Mouse (Mus musculus): ENCODE results near the gene Gabrb2. TPM values are rescaled to one million over a fixed set of nuclear protein-coding genes. Genes with fewer than 3 reads are reported as not detected.

The Gabrb2 gene
- polyA plus RNA-seq, 1 experiment from 2014 or later, result 4.2 TPM

DNA sequence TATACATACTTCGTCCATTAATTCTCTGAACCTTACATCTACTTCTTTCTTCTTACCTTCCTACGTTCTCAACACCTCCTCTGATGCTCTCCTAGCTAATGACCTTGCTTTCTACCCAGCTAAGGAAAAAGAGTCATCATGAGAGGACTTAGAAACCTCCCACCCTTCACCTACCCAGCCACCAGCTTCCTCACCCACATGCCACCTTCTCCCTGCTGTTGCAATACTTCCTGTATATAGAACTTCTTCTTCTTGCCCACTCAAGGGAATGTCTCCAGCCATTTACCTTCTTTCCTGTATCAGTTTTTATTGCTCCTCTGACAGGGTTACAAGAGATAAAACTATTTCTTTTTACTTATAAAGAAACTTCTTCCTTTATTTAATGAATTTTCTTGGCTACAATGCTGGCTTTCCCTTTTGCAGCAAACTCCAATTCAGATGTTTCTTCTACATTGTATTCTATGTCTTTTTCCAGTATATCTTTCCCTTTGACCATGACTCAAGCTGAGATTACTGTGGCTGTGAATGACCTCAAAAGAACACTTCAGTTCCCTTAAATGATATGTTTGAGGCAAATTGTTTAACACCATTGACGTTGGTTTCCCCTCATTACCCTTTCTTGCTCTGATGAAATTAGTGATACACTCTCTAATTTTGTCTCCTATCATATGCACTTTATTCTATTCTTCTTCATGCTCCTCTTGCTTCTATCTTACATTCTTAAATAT, 155.8 kb downstream of the Gabrb2 start:
- Histone ChIP-seq H3K9me3 (replicated peaks; ENCODE audit: control insufficient read depth, low read length) (no peaks in the 10 kb centered on the region), H3K4me1 (ENCODE audit: control insufficient read depth, insufficient read depth, low read length) (no peaks in the 10 kb centered on the region), H3K27me3 (ENCODE audit: control insufficient read depth, insufficient read depth, low read length) (no peaks in the 10 kb centered on the region), H3K36me3 (ENCODE audit: control insufficient read depth, insufficient read depth, low read length) (no peaks in the 10 kb centered on the region), H3K9ac (ENCODE audit: low read length) (no peak overlapping the region), H3K4me2 (ENCODE audit: low read depth, low read length) (no peak overlapping the region), H3K4me3 (replicated peaks; ENCODE audit: low read length) (no peak overlapping the region), H3K27ac (ENCODE audit: low read length) (no peak overlapping the region)
- ATAC-seq (ENCODE audit: insufficient read depth, low FRiP score), result no peak
- WGBS, result 84% methylated on average over 3 of the region's 3 CpGs

DNA sequence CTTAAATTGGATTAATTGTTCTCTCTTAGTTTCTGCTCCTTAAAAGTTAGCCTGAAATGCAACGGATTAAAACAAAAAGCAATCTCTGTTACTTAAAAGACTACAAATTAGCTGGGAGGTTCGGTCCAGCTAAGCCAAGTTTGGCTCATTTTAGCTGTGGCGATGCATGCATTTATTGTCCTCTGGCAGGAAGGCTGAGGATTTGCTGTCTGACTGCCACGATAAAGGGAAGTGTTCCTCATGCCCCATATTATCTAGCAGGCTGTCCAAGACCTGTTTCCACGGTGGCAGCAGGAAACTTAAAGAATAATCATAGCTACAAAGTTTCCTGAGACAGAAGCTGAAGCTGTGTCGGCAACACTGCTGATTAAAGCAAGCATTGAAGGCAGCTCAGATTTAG, 160.2 kb downstream of the Gabrb2 start:
- Histone ChIP-seq H3K27me3 (ENCODE audit: control insufficient read depth, insufficient read depth, low read length) (no peaks in the 10 kb centered on the region), H3K27ac (ENCODE audit: low read length) (no peak overlapping the region), H3K9ac (ENCODE audit: low read length) (no peak overlapping the region), H3K9me3 (replicated peaks; ENCODE audit: control insufficient read depth, low read length) (no peaks in the 10 kb centered on the region), H3K4me3 (replicated peaks; ENCODE audit: low read length) (no peak overlapping the region), H3K36me3 (ENCODE audit: control insufficient read depth, insufficient read depth, low read length) (no peaks in the 10 kb centered on the region), H3K4me2 (ENCODE audit: low read depth, low read length) (no peak overlapping the region), H3K4me1 (ENCODE audit: control insufficient read depth, insufficient read depth, low read length) (no peaks in the 10 kb centered on the region)
- ATAC-seq (ENCODE audit: insufficient read depth, low FRiP score), result no peak
- WGBS, result 62% methylated on average over 6 of the region's 6 CpGs

DNA sequence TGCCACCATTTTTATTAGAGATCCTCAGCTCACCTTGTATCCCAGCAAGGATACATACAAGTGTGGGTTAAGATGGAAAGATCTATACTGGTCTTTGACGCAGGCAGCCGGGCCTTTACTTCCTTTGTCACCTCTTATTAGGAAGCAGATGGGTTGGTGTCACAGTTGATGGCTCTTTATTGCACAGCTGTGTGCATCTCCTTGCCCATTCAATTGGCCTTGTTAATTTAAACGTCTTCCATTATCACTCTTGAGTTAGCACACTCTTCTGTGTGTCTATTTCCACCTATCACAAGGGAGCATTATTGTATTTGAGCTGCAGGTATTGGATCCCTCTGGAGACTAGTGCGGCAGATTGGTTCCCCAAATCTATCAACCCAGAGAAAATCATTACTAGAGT, 161.6 kb downstream of the Gabrb2 start:
- Histone ChIP-seq H3K4me1 (ENCODE audit: control insufficient read depth, insufficient read depth, low read length) (no peaks in the 10 kb centered on the region), H3K9me3 (replicated peaks; ENCODE audit: control insufficient read depth, low read length) (no peaks in the 10 kb centered on the region), H3K27ac (ENCODE audit: low read length) (no peak overlapping the region), H3K27me3 (ENCODE audit: control insufficient read depth, insufficient read depth, low read length) (no peaks in the 10 kb centered on the region), H3K36me3 (ENCODE audit: control insufficient read depth, insufficient read depth, low read length) (no peaks in the 10 kb centered on the region), H3K9ac (ENCODE audit: low read length) (no peak overlapping the region), H3K4me2 (ENCODE audit: low read depth, low read length) (no peak overlapping the region), H3K4me3 (replicated peaks; ENCODE audit: low read length) (no peak overlapping the region)
- 82% methylated on average over 4 of the region's 4 CpGs for WGBS
- ATAC-seq (ENCODE audit: insufficient read depth, low FRiP score), result no peak

DNA sequence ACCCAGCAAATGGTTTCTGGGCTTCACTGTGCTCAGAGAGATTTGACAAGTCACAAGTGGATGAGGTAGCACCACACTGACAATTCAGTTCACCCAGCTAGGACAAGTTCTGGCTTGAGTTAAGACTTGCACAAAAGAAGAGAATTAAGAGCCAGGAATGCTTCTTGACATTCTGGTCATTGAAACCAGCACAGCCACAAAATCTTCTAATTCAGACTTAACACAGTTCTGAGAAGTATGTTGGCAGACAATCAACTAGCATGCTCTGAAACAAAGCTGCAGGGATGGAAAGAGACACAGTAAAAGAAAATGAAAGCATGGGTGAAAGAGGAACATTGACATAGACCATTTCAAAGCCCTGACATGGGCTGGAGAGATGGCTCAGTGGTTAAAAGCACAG, 162.2 kb downstream of the Gabrb2 start:
- H3K4me3 ChIP-seq (replicated peaks; ENCODE audit: low read length), result no peak overlapping the region
- H3K36me3 ChIP-seq (ENCODE audit: control insufficient read depth, insufficient read depth, low read length), result no peaks in the 10 kb centered on the region
- no peak overlapping the region for H3K4me2 ChIP-seq (ENCODE audit: low read depth, low read length)
- no peaks in the 10 kb centered on the region for H3K9me3 ChIP-seq (replicated peaks; ENCODE audit: control insufficient read depth, low read length)
- no peaks in the 10 kb centered on the region for H3K27me3 ChIP-seq (ENCODE audit: control insufficient read depth, insufficient read depth, low read length)
- no peak for ATAC-seq (ENCODE audit: insufficient read depth, low FRiP score)
- no peak overlapping the region for H3K27ac ChIP-seq (ENCODE audit: low read length)
- H3K9ac ChIP-seq (ENCODE audit: low read length), result no peak overlapping the region
- no peaks in the 10 kb centered on the region for H3K4me1 ChIP-seq (ENCODE audit: control insufficient read depth, insufficient read depth, low read length)

DNA sequence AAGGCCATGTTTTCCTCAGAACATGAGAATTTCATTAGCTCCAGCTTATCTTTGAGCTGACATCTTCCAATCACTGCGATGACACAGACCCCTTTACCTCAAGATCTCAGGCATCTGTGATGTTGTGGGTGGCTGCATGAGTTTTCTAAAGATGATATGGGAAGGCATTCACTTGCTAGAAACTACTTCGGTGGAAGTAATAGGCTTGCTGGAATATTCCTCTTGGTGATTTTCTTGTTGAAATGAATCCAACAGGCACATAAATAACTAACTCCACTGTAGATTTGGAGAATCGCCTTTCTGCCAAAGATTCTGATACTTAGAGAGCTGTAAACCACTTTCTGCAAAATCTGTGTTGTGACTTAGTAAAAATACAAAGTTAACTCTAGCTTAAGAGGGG, 172.9 kb downstream of the Gabrb2 start:
- Histone ChIP-seq H3K27me3 (ENCODE audit: control insufficient read depth, insufficient read depth, low read length) (no peaks in the 10 kb centered on the region), H3K4me1 (ENCODE audit: control insufficient read depth, insufficient read depth, low read length) (no peaks in the 10 kb centered on the region), H3K36me3 (ENCODE audit: control insufficient read depth, insufficient read depth, low read length) (no peaks in the 10 kb centered on the region), H3K27ac (ENCODE audit: low read length) (no peak overlapping the region), H3K9ac (ENCODE audit: low read length) (no peak overlapping the region), H3K9me3 (replicated peaks; ENCODE audit: control insufficient read depth, low read length) (no peaks in the 10 kb centered on the region), H3K4me3 (replicated peaks; ENCODE audit: low read length) (no peak overlapping the region), H3K4me2 (ENCODE audit: low read depth, low read length) (no peak overlapping the region)
- no peak for ATAC-seq (ENCODE audit: insufficient read depth, low FRiP score)
- 58% methylated on average over 3 of the region's 3 CpGs for WGBS

DNA sequence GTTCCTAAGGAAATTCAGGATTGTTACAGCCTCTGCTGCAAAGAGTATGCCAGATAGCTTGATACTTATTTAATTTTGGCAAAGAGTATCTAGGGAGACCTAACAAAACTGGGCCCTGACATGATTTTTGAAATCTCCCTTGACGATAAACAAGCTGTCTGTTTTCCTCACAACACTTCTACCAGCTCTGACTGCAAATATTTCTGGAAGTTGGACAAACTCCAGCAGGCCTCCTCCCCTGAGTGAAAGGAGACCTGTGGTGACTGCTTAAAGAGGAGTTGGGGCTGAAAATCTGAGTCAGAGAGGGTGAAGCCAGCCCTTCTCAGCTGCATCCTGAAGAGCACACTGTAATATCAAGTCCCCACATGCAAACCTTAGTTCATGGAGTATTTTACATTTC, 186.7 kb downstream of the Gabrb2 start:
- no peak overlapping the region for H3K9ac ChIP-seq (ENCODE audit: low read length)
- ATAC-seq (ENCODE audit: insufficient read depth, low FRiP score), result no peak
- H3K27ac ChIP-seq (ENCODE audit: low read length), result no peak overlapping the region
- no peaks in the 10 kb centered on the region for H3K9me3 ChIP-seq (replicated peaks; ENCODE audit: control insufficient read depth, low read length)
- no peaks in the 10 kb centered on the region for H3K4me1 ChIP-seq (ENCODE audit: control insufficient read depth, insufficient read depth, low read length)
- H3K4me2 ChIP-seq (ENCODE audit: low read depth, low read length), result no peak overlapping the region
- WGBS, result 56% methylated on average over 1 of the region's 1 CpGs
- H3K36me3 ChIP-seq (ENCODE audit: control insufficient read depth, insufficient read depth, low read length), result no peaks in the 10 kb centered on the region
- H3K27me3 ChIP-seq (ENCODE audit: control insufficient read depth, insufficient read depth, low read length), result no peaks in the 10 kb centered on the region
- no peak overlapping the region for H3K4me3 ChIP-seq (replicated peaks; ENCODE audit: low read length)

DNA sequence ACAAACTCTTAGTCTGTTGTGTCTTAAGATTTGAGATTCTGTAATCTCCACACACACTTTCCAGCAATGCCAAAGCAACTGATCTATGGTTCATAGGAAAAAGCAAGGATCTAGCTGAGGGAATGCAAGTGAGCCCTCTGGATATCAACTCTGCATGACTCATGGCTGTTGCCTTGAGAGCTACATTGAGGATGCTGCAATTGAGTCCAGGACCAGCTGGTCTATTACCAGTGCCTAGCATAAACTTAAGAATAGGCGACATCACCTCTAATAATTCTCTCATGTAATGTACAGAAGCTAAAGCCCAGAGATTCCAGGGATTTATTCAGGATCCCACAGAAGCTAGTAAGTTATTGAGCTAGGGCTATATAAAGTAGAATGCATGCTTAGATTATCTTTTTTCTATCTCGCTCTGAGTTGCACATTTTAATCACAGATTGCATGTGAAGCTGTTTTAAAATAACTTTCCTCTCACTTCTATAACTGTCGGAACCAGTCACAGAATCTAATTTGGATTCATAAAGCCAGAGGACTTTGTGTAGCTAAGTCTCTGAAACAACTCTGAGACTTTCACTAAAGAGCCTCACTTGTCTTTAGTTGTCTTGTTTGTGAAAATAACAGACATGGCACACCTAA, 189.7 kb downstream of the Gabrb2 start:
- Histone ChIP-seq H3K9me3 (replicated peaks; ENCODE audit: control insufficient read depth, low read length) (no peaks in the 10 kb centered on the region), H3K4me2 (ENCODE audit: low read depth, low read length) (no peak overlapping the region), H3K36me3 (ENCODE audit: control insufficient read depth, insufficient read depth, low read length) (no peaks in the 10 kb centered on the region), H3K4me3 (replicated peaks; ENCODE audit: low read length) (no peak overlapping the region), H3K9ac (ENCODE audit: low read length) (no peak overlapping the region), H3K27me3 (ENCODE audit: control insufficient read depth, insufficient read depth, low read length) (no peaks in the 10 kb centered on the region), H3K4me1 (ENCODE audit: control insufficient read depth, insufficient read depth, low read length) (no peaks in the 10 kb centered on the region), H3K27ac (ENCODE audit: low read length) (no peak overlapping the region)
- 85% methylated on average over 3 of the region's 3 CpGs for WGBS
- ATAC-seq (ENCODE audit: insufficient read depth, low FRiP score), result no peak

DNA sequence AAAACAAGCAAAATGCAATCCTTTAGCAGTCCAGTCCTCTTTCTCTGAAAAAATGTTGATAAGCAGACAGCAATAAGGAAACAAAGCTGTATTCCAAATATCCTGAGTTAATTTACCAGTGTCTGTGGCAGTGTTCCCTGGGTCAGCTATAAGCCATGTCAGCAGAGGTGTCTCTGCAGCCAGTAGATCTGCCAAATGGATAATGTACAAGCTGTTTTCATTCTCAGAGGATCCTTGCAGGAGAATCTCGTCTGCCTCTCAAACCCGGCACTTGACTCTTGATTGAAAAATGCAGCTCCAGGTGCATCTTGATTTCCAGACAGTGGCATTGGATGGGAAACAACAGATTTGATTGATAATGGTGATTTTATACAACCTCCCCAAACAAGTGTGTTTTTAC, 198.6 kb downstream of the Gabrb2 start:
- H3K9ac ChIP-seq (ENCODE audit: low read length), result no peak overlapping the region
- ATAC-seq (ENCODE audit: insufficient read depth, low FRiP score), result no peak
- no peak overlapping the region for H3K4me2 ChIP-seq (ENCODE audit: low read depth, low read length)
- 69% methylated on average over 2 of the region's 2 CpGs for WGBS
- no peak overlapping the region for H3K27ac ChIP-seq (ENCODE audit: low read length)
- H3K36me3 ChIP-seq (ENCODE audit: control insufficient read depth, insufficient read depth, low read length), result no peaks in the 10 kb centered on the region
- H3K4me1 ChIP-seq (ENCODE audit: control insufficient read depth, insufficient read depth, low read length), result no peaks in the 10 kb centered on the region
- no peak overlapping the region for H3K4me3 ChIP-seq (replicated peaks; ENCODE audit: low read length)
- H3K27me3 ChIP-seq (ENCODE audit: control insufficient read depth, insufficient read depth, low read length), result no peaks in the 10 kb centered on the region
- H3K9me3 ChIP-seq (replicated peaks; ENCODE audit: control insufficient read depth, low read length), result no peaks in the 10 kb centered on the region

DNA sequence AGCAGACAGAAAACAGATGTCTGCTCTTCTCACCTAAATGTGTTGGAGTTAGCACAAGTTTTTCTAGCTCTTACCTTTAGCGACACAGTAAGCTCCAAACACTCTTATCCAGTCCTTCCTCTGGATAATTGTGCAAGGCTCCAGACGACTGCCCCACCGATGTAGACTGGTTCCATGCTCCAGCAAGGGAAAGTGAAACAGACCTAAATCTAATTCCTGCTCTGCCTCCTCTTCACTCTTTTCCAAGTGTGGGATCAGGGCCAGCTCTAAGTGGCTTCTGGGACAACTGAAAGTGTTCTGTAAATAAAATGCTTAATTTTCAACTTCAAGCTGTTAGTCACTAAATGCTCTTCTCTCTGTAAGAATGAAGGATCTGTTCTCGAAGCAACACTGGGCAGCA, 201.6 kb downstream of the Gabrb2 start:
- H3K27ac ChIP-seq (ENCODE audit: low read length), result no peak overlapping the region
- H3K27me3 ChIP-seq (ENCODE audit: control insufficient read depth, insufficient read depth, low read length), result no peaks in the 10 kb centered on the region
- 61% methylated on average over 4 of the region's 4 CpGs for WGBS
- H3K9me3 ChIP-seq (replicated peaks; ENCODE audit: control insufficient read depth, low read length), result no peaks in the 10 kb centered on the region
- H3K9ac ChIP-seq (ENCODE audit: low read length), result no peak overlapping the region
- no peaks in the 10 kb centered on the region for H3K4me1 ChIP-seq (ENCODE audit: control insufficient read depth, insufficient read depth, low read length)
- H3K4me3 ChIP-seq (replicated peaks; ENCODE audit: low read length), result no peak overlapping the region
- H3K4me2 ChIP-seq (ENCODE audit: low read depth, low read length), result no peak overlapping the region
- no peak for ATAC-seq (ENCODE audit: insufficient read depth, low FRiP score)
- H3K36me3 ChIP-seq (ENCODE audit: control insufficient read depth, insufficient read depth, low read length), result no peaks in the 10 kb centered on the region

Data from stomach, embryonic 16.5 days (tissue).